Mouse (Mus musculus) bone marrow macrophage, adult 2 months (primary cell): ENCODE measurements at regions not wholly inside any gene's neighbourhood (a gene's known extent, or its start where the extent isn't known, plus 50 kb on each side); places are given as distances from the start of the nearest gene placed in this dataset.

Experiments used
- CTCF ChIP-seq: IDR thresholded peaks from 2 replicates; pipeline ENCODE4 v1.5.1; 2012; ENCODE audit warnings: low read depth, mild to moderate bottlenecking, low read length, moderate library complexity
- POLR2A ChIP-seq: IDR thresholded peaks from 2 replicates; pipeline ENCODE4 v1.6.1; 2012; ENCODE audit warnings: mild to moderate bottlenecking, low read depth, low read length, borderline replicate concordance

DNA sequence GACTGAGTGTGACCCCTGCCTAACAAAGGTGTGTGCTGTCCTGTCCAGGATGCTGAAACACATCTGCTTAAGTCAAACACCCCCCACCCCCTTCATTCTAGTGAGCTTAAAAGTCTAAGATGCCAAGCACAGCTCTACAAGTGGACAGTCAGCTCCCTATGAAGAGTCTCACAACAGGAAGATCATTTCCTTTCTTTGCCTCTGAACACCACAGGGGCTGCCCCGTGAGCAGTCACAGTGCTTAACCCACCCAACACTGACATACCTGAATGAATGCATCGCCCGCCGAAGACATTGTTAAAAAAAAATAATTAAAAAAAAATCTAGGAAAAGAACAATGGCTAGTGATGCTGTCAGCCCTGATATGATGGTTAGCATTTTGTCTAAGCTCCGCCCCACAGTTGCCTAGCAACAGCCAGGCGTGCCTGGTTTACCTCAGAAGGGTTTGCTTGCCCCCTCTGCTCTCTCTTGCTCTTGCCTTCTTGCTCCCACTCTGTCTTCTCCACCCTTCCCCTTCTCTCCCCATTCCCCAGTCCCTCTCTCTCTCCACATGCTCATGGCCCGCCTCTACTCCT, 187.7 kb downstream of the Ly86 start:
- TF ChIP-seq POLR2A (no peak), CTCF (no peak)
